In the genomic region with DNA sequence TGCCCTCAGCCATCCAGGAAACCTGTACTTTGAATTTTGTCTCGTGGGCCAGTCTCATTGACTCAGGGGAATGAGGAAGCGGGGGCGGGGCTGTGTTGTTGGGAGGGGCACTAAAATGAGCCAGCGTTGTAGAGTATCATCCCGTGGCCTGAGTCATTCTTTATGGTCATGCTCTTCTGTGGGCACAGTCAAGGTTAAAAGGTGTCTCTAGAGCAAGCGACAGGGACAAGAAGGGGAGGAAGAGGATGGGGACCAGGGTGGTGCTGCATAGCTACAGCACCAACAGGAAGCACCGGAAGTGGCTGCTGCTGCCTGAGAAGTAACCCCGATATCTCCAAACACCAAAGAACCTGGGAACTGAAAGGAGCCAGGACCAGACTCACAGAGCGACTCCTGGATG, we compare ENCODE assay signal across 1 mouse cellular context.
TF ChIP-seq lines count a peak whose summit lies in the region.

No protein-coding gene starts in this region.

TF ChIP-seq in CH12.LX, 34 proteins besides CTCF, POLR2A, EP300 and RAD21 (continued from another document):
- TF ChIP-seq ELF1 (IDR thresholded peaks at IDR 0.05; ENCODE audit: low read depth, low read length): no peak
